Mouse (Mus musculus) C2C12 (cell line): Measurements from ENCODE around the gene E2f2.

Experiments used
- CTCF ChIP-seq: IDR thresholded peaks from one replicate; pipeline ENCODE4 v1.5.1; 2011; ENCODE audit not compliant: control insufficient read depth, insufficient read depth, insufficient read length
- MYOG ChIP-seq: IDR thresholded peaks from one replicate; pipeline ENCODE4 v1.6.1; 2011; ENCODE audit not compliant: control insufficient read depth, insufficient read length; ENCODE audit errors: extremely low read depth

DNA sequence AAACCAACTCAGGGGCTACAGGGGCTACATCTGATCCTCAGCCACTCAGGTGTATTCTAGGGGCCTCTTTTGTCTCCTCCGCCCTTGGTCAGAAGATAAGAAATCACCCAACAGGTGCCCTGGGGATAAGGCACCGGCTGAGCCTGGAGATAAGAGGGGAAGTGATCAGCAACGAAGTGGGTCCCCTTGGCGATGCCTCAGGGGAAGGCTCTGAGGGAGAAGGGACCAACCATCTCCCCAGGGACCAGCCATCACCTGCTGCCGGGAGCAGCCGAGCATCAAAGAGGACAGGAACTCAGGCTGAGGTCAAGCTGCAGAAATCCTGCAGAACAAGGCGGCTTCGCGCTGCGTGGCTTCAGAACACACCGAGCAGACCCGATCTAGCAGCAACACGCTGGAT is 44.5 kb upstream of the E2f2 start:
- TF ChIP-seq CTCF: no peak
- no peak for TF ChIP-seq MYOG
